Mouse (Mus musculus): ENCODE data around the gene Ctsh.

DNA sequence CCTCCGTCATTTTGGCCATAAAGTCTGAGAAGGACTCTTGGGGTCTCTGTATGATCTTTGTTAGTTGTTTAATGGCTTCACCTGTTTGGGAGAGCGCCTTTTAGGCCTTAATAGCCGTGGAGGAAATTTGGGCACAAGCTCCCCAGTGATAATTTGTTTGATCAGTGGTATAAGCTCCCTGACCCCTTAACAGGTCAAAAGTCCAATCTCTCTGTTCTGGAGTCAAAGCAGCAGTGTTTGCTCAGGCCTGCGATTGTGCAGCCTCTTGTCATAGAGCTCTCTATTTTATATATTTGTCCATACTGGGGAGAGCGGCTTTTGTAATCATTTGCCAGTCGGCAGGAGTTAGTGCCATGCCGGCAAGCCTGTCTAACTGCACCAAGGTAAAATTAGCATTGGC lies 8.8 kb upstream of the Ctsh start:
- no peak for TF ChIP-seq CTCF (IDR thresholded peaks at IDR 0.05; ENCODE audit: borderline replicate concordance, insufficient read depth, low read depth, low read length)
- no peak for TF ChIP-seq POLR2A (IDR thresholded peaks at IDR 0.05; ENCODE audit: borderline replicate concordance, insufficient read depth, low read length)
